Mouse (Mus musculus) adrenal gland, adult 2 months (tissue): Measurements from ENCODE around the gene Ube2f. TPM values are rescaled to one million over a fixed set of nuclear protein-coding genes. Genes with fewer than 3 reads are reported as not detected.

Source experiments
- DNase-seq: peaks from one replicate; pipeline ENCODE4 v3.0.0; 2021
- polyA plus RNA-seq: library from polyadenylated mRNA; depleted of rRNA; stranded (reverse); fragments of >200 nt; gene quantifications from 2 replicates; pipeline ENCODE4 v1.2.3, GENCODE M21; 2012
- total RNA-seq, 2 experiments: library from RNA; stranded (reverse); gene quantifications; 2 replicates each; pipeline ENCODE4 v1.2.3; 2021

The Ube2f gene
- total and polyA plus RNA-seq, 3 experiments, result 13.9 to 109 (median 64.8) TPM

GRCm38 (mm10) chr1:91297799-91298744 lies 48.0 kb downstream of the Ube2f start, which contains the start of gene Scly:
Scly (plus strand) TSS chr1:91298338.
- DNase-seq, result peak; percentile 98

DNA sequence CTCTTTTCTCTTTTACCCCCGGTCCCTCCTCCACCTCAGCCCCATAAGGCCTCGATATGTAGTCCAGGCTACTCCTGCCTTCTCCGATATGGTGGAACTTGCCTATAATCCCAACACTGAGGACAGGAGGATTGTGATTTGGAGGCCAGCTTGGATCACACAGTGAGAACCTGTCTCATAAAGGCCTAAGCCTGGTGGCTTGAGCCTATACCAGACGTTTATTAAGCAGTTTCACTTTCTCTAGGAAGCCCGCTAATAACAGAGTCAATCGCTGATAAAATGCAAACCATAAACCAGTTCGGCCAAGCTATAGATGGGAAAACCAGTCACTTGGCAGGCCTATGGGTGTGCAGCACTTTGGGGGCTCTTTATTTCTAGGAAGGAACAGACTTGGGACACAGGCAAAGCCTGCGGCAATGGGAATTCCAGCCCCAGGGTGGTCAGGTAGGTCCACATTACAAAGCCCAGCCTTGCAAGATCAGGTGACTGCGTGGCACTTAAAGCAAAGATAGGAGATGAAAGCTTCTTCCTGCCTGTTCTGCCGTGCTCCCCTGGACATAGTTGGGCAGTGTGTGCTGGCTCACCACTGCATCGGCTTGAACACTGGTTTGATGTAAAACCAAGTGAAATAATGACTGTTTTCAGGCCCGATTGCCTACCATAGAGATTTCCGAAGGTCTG lies 49.1 kb downstream of the Ube2f start:
- DNase-seq, result no peak

DNA sequence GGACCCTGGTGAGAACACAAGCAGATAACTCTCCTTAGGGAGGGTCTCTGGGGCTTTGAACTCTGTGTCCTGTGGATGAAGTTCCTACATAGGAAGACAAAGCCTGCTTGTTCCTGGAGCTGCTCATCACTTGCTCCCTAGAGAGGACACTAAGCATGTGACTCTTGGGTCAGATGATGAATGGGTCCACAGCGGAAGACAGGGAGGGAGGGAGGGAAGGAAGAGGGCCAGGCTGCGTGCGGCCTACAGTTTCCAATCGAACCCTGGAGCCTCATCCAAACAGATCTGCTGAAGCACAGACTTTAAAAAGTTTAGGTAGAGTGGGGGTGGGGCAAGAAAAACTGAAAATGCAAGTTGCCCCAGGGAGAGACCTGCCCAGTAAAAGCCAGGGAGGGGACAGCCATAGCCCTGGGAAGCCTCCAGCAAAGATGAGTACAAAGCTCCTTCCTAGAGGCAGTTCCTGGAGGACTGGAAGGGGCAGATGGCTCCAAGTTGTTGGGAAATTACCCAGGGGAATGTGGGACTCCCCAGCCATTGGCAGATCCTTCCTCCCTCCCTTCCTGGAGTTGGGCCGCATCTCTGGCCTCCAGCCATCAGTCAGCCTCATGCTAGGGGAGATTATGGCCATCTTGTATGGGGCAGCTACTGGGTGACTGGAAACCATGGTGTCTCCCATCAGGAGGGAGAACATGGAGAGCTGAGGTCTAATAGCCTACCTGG lies 49.8 kb downstream of the Ube2f start:
- DNase-seq, result peak; percentile 39

DNA sequence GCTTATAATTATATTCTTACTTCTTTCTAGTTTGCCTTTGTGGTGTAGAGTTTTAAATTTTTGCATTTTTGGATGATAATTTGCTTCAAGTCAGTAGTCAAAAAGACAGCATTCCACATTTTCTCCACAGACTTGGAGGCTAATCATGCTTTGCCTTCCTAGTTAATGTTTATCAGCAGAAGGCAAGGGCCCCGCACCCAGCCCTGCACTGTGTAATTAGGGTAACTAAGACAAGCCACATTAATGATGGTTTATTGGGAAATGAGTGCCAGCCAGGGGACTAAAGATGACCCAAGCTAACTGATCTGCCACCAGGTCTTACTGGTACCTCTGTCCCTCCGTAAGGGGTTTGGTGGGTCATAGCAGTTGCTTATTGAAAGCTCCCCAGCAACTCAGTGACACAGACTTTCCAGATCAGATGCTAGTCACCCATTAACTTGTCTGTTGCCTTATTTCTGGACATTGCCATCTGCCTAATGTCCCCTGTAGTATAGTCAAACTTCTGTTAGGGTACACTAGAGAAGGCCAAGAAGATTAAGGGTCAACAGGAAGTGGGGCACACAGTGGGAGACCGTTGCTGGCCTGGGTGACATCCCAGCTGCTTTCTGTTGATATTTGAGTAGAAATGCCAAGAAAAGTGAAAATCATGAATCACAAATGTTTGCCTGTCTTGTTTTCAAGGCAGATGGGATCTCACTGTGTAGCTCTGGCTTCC lies 51.3 kb downstream of the Ube2f start:
- no peak for DNase-seq

DNA sequence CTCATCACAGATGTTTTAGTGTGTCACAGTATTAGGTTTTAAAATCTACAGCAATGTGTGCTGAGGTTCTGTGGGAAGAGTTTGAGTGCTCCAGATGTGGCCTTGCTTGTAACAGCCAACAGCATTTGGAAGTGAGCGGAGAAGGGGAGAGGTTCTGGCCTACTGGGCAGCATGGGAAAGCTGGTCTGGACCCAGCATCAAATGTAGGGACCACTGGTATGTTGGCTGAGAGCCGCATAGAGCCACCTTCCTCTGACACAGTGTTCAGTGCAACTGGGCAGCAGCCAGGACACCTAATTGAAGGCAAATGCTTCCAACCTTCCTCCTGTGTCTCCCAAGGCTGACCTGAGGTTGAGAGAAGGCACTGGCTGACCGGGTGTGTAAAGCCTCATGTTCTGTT lies 51.9 kb downstream of the Ube2f start:
- DNase-seq, result no peak

DNA sequence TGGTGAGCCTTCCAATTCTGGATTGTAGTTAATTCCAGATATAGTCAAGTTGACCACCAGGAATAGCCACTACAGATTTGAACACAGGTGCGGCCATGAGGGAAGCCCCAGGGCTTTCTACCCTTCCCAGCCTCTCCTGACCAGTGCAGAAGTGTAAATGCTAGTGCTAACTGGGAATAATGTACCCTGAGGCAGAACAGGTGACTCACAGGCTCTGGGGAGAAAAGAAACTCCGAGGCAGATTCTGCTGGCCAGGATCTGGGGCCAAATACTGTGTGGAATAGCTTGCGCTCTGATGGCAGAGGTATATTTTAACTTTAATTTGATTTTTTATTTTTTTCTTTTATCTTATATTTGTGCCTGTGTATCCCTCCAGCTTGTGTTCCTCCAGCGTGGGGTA lies 54.5 kb downstream of the Ube2f start:
- DNase-seq, result no peak

GRCm38 (mm10) chr1:91309366-91310085 lies 59.4 kb downstream of the Ube2f start:
- DNase-seq, result no peak

DNA sequence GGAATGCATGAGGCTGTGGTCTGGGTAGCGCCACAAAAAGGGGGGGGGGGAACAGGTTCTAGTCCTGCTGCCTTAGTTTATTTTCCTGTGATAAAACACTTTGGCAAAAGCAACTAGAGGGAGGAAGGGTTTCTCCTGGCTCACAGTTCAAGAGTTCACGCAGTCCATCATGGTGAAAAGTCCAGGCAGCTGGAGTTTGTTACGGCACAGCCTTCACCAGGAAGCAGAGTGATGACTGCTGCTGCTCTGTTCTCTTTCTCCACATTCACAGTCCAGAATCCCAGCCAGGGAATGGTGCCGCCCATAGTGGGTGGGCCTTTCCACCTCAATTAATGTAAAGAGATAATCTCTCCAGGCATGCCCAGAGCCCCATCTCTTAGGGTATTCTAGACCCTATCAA lies 62.2 kb downstream of the Ube2f start:
- no peak for DNase-seq

- DNase-seq, result no peak
Observed at GRCm38 (mm10) chr1:91313251-91313650, 63.1 kb downstream of the Ube2f start.

DNA sequence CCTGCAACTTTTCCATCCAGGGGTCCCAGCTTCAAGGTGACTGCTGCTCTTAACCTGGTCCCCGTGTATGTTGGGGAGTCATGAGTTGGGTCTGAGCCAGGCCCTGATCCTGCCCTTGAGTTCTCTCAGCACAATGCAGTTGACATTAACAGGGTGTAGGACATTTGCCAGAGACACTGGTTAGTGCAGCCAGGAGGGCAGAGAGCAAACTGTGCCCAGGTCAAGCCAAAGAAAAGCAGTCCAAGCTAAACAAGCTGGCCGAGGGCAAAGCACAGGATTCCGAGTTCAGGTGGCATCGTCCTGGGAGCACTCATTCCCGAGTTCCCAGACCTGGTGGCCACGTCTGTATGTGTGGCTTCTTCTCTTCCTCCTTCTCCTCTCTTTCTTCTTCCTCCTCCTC lies 67.6 kb downstream of the Ube2f start:
- DNase-seq, result no peak

DNA sequence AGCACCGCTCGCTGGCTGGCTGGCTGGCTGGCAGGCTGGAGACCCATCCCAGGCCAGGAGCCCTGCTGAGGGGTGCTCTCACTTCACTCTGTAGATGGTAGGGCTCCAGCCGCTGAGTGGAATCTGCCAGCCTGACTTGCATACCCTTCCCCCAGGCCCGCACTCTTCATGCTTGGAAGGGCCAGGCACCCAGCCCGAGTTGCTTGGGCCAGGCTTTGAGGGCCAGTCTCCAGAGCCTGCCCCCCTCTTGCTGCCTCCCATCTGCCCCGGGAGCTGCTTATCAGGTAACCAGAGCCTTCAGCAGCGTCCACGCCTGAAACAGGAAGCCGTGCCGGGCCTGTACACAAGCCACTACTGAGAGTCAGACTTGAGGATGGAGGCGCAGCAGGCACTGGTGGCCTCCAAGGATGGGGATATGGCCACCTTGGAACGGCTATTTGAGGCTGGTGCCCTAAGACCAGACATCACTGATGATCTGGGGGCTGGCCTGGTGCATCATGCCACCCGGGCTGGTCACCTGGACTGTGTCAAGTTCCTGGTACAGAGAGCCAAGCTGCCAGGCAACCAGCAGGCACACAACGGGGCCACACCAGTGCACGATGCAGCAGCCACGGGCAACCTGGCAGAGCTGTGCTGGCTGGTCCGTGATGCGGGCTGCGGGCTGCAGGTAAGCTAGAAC lies 71.8 kb downstream of the Ube2f start, which contains the start of gene Espnl:
Gene Espnl, plus strand, starts transcription at position 316 of the 679 bp plus-strand sequence.
- no peak for DNase-seq

DNA sequence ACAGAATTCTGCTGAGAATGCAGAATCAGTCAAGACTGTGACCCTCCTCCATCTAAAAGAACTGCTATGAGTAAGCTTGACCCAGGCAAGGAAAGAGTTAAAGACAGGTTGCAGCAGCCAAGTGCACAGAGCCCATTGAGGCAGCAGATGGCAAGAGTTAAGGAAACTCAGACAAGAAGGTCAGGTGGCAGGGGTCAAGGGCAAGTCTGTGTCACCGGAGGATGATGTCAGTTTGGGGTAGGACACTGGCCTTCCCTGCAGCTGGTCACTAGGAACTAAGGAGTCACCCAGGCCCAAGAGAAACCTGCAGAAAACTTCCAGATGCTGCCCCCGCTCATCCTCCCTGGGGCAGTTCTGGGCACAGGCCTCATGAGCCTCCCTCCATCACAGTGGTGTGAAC lies 74.5 kb downstream of the Ube2f start:
- peak; percentile 58 for DNase-seq

DNA sequence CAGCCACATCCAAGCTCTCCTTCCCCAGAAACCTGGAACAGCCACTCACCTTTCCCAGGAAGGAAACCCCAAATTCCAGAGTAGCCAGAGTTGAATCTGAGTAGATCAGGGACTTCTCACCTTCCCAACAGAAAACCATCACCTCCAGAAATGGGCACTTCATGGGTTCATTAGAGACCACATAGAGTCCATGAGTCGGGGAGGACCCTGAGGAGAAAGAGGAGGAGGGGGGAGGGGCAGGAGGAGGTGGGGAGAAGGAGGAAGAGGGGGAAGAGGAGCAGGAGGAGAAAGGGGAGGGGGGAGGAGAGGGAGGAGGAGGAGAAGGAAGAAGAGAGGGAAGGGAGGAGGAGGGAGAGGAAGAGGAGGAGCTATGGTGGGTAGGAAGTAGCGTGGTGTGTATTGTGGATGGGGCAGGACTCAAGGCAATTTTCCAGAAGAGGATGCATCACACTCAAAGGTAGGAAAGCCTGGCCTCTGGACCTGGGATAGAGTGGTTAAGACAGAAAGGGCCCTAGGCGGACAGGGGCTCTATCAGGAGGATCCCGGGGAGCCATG lies 75.5 kb downstream of the Ube2f start:
- DNase-seq, result no peak

DNA sequence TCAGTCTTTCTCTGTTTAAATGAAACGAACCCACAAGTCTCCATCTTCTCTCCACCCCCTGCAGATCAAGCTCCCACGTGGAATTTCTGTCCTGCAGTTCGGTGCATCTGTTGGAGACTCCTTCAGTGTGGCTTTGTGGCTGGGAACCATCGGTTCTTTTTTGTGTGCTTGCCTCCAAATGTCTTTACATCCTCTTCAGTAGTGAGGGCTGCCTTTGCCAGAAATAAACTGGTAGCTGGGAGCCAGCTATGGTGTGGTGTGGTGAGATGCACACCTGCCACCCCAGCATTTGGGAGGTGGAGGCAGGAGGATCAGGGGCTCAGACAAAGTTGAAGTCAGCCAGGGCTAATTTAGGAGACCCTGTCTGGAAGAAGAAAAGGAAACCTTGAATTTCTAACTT lies 82.0 kb downstream of the Ube2f start:
- DNase-seq, result no peak

DNA sequence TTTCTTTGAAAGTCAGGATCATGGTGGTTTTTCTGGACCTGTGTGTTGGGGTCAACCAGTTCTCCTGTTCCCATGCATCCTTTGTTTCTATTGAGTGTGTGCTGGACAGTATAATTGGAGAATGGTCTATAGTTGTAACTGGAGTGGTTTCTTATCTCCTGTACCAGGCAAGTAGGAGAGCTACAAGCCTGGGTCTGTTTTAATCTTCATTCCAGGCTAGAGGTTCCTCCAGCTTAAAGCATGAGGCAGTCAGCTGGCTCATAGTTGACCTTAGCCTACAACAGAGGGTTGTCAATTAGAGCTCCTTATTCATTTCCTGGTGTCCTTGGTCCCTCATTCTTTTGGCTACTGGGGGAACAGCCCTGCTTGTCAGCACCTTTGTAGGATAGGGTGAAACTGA lies 83.5 kb downstream of the Ube2f start:
- DNase-seq, result no peak

GRCm38 (mm10) chr1:91337355-91337754 lies 87.3 kb downstream of the Ube2f start:
- DNase-seq, result no peak
